Mouse (Mus musculus): ENCODE data around the gene Naa35.

Naa35 gene

DNA sequence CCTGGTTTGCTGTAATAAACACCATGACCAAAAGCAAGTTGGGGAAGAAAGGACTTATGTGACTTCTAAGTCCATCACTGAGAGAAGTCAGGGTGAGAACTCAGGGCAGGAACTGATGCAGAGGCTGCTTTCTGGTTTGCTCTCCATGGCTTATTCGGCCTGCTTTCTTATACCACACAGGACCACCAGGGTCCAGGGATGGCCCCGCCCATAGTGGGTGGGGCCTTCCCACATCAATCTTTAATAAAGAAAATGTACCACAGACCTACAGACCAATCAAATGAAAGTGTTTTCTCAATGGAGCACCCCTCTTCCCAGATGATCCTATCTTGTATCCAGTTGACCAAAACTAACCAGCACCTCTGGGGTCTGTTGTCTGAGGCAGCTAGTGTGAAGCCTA, 86.5 kb downstream of the Naa35 start:
- in situ Hi-C loops (cut with MboI) = no loop called here

DNA sequence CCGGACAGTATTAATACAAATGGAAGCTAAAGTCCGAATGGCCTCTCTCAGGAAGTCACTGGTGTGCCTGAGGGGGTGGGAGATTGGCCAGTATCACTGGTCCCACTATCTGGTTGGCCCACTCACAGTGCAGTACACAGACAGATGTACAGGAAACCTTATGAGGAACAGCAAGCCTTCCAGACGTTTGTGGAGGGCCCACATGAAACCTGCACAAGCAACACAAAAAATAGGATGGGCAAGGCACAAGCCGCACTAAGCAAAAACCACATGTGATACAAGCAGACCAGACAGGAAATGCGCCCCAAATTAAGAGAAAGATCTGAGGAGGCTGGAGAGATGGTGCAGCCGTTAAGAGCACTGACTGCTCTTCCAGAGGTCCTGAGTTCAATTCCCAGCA, 87.2 kb downstream of the Naa35 start:
- in situ Hi-C loops (cut with MboI) = no loop called here

DNA sequence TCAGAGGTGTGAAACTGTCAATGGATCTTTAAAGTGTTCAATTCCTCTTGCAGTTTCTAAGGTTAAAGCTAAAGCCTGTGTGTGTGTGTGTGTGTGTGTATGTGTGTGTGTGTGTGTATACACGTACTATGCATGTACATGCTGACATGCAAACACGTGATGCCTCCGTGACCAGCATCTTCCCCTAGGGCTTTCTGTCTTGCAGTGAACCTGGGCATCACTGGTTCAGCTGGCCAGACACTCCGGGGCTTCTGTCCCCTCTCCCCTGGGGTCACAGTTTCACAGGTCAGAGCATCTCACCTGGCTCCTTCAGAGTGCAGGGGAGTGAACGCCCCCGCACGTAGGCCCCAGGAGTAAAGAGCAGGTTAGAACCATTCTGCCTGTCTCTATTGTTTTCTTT, 88.5 kb downstream of the Naa35 start:
- in situ Hi-C loops (cut with MboI) = no loop called here

- in situ Hi-C loops (cut with MboI) = no loop called here
Measured at GRCm38 (mm10) chr13:59674215-59674614, 89.2 kb downstream of the Naa35 start.

DNA sequence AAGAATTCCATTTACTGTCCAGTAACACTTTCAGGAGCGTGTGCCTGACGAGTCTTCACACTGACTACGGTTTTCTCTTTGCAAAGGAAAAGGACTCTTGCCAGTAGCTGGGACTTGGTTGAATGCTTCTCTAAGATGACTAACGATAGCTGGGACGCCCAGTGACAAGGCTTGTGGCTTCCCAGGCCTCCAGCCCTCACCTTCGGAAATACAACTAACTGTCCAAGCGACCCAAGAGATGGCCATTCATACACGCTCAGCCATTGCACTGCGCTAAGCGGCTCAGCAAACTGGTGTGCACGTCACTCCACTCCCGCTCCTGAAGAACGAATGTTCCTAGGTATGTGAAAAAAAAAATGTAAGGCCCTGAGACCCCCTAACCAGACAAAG, 89.7 kb downstream of the Naa35 start:
- in situ Hi-C loops (cut with MboI) = no loop called here

- in situ Hi-C loops (cut with MboI) = no loop called here
Measured at GRCm38 (mm10) chr13:59675151-59676011, 90.3 kb downstream of the Naa35 start, which contains the start of gene Golm1. Golm1 (minus strand) TSS chr13:59675811.

GRCm38 (mm10) chr13:59676316-59677229, 91.5 kb downstream of the Naa35 start:
- in situ Hi-C loops (cut with MboI) = no loop called here

DNA sequence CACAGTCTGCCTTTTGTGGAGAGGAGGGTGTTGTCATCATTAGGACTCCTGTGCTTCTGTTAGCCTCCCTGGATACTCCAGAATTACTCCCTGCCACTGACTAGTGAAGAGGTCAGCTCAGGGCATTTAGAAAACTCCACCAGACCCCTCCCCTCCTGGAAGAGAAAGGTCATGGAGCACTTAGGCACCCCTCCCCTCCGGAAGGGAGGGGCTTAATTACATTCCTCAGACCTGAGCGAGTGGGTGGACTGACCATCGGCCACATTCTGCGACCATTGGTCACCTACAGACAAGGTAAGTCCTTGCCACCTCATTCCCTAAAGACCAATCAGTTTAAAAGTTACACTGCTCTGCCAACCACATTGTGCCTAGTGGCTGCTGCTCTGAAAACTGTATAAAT, 94.2 kb downstream of the Naa35 start:
- in situ Hi-C loops (cut with MboI) = no loop called here

DNA sequence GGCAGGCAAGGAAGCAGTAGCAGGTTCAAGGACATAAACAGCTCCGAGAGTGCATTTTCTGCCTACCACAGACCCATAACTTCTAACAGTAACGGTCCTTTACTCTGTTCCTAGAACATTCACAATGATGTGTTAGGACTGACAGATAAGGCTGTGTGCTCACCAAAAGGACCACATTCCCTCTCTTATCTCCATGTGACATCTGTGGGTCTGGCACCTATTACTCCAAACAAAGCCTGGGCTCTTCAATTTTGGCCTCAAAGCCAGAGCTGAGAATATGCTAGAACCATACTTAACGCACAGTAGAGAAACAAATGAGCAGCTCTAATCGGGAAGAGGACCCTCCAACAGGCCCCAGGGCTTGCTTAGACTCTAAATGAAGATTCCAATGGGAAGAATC, 94.8 kb downstream of the Naa35 start:
- in situ Hi-C loops (cut with MboI) = no loop called here

GRCm38 (mm10) chr13:59682629-59683028, 97.6 kb downstream of the Naa35 start:
- in situ Hi-C loops (cut with MboI) = no loop called here

- in situ Hi-C loops (cut with MboI) = no loop called here
Measured at GRCm38 (mm10) chr13:59685236-59685635, 100.2 kb downstream of the Naa35 start.

Data from mature B cell (primary cell).